Comparison of ENCODE assay signal across 15 mouse cellular contexts in the genomic region with DNA sequence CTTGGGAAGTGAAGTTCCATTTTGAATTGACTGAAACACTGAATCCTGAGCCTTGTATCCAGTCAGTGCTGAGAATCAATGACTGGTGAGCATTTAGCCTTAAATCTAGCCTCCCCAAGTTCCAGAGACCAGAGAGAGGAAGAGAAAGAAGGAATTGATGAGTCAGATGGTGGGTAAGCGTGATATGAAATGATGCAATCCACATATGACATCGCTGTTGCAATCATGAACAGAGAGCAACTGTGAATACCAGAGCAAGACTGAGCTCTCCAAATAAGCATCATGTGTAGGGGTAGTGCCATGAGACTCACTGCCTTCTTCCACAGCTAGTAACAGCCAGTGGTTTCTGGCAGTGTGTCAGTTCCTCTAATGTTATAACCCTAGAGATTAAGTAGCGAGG. TPM values are rescaled to one million over a fixed set of nuclear protein-coding genes. Genes with fewer than 3 reads are reported as not detected.
"Had no signal": no experiment of that assay in that cellular context is flagged by ENCODE, and none has a peak within 500 bp of the region (broad histone marks: within the 10 kb centered on the region; RNA-seq: fewer than 3 reads in every experiment).

No protein-coding gene starts in this region.

- DNase-seq: kidney, adult 9 months; kidney, postnatal 36 days; left cerebral cortex, postnatal 4 days; lung, embryonic 14.5 days; thymus, adult 2 months; thymus, postnatal 25 days had no signal

- H3K27ac ChIP-seq: kidney, postnatal 0 days; limb, embryonic 13.5 days; liver, embryonic 14.5 days; midbrain, embryonic 13.5 days; neural tube, embryonic 15.5 days; stomach, embryonic 15.5 days had no signal

- H3K4me2 ChIP-seq: limb, embryonic 13.5 days; lung, embryonic 14.5 days; midbrain, embryonic 13.5 days; neural tube, embryonic 15.5 days; stomach, embryonic 15.5 days had no signal

- H3K27me3 ChIP-seq: limb, embryonic 13.5 days; midbrain, embryonic 13.5 days; neural tube, embryonic 15.5 days; stomach, embryonic 15.5 days had no signal

- H3K36me3 ChIP-seq: limb, embryonic 13.5 days; midbrain, embryonic 13.5 days; neural tube, embryonic 15.5 days; stomach, embryonic 15.5 days had no signal

- H3K4me3 ChIP-seq: limb, embryonic 13.5 days; midbrain, embryonic 13.5 days; neural tube, embryonic 15.5 days; stomach, embryonic 15.5 days had no signal

- H3K9ac ChIP-seq: limb, embryonic 13.5 days; liver, embryonic 14.5 days; lung, embryonic 14.5 days; midbrain, embryonic 13.5 days; neural tube, embryonic 15.5 days; stomach, embryonic 15.5 days had no signal

- H3K4me1 ChIP-seq: limb, embryonic 13.5 days; midbrain, embryonic 13.5 days; neural tube, embryonic 15.5 days; stomach, embryonic 15.5 days had no signal

- H3K9me3 ChIP-seq: limb, embryonic 13.5 days; midbrain, embryonic 13.5 days; neural tube, embryonic 15.5 days; stomach, embryonic 15.5 days had no signal

- ATAC-seq: inflammation-experienced regulatory T-cells, adult 6 months; intestine, postnatal 0 days; midbrain, embryonic 13.5 days had no signal

RNA-seq across cellular contexts. Expression of a gene that starts 26.2 kb away (rescaled TPM):
- total RNA-seq: megakaryocyte-erythroid progenitor cell, adult 5-6 weeks had no signal
